Mouse (Mus musculus) c-Kit-negative CD71-positive TER-119-positive erythroid progenitor cells, embryonic 14.5 days (primary cell): ENCODE data around the gene Il4ra.

ENCODE experiments used
- DNase-seq: peaks from one replicate; pipeline ENCODE4 v3.0.0-alpha.2; 2013; ENCODE audit warnings: low read depth, low spot score

The Il4ra gene

DNA sequence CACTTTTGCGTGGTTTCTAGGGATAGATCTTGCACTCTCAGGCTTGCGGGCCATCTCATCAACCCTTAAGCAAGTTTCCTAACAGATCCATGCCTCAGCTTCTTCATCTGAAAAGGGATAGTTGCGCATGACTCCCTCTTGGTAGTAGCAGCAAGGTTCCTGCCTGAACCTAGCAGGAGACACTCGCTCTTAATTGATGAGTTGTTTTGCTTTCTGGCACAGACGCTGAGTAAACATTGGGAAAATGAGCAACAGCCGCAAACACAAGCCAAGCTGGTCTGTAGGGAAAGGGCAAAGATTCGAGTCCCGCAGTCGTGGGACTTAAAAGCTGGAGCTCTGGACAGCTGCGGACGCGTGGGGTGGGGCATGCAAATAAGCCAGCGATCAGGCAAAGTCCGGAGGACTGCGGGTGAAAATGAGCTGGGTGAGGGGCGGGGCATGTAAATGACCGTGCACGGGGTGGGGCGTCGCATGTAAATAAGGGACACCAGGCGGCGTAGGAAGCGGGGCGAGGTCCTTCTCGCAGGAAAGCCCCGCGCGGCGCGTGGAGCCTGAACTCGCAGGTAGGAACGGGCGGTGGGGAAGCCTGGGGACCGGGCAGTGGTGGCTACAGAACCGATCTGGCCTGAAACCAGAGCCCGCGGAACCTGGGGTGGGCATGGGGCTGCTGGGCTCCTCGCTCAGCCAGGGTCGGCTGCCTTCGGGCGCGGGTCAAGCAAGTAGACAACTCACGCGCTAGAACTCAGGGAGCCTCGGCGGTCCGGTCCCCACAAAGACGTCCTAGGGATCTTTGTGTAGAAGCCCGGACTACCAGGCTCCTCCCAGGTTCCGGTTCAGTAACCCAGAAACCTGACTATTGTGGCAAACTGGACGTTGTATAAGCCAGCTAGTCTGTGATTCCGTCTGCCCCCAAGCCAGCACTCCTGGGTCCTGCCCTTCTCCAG, at the start of gene Il4ra:
Il4ra (plus strand) TSS at position 355 of the 944 bp plus-strand sequence.
- peak; percentile 69 for DNase-seq

DNA sequence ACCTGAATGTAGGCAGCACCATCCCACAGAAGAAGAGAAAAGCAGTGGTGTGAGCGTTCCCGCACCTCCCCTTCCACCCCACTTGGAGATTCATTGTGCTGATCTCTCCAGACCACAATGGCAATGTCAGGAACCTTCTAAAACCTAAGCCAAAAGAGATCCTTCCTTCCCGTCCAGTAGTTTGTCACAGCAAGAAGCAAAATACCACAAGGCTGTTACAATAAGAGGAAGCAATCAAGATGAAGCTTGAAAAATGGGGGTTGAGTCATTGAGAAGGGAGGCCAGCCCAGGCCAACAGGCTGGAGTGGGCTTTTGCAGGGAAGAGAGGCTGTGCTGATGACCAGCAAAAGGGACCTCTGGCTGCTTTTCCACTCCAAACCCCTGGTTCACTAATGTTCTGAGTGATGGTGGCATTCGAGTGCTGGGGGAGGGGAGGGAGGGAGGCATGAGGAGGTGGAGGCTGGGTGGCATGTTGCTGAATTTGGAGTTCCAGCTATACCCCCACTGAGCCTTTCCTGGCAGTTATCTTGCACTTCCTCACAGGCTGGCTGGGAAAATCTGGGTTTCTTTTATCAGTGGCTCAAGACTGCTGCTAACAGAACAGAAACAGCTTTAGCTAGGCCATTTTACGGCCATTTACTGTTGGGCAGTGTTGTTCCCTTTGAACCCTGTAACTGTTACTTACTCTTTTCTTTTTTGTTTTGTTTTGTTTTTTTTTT, 48.4 kb upstream of the Il4ra start:
- DNase-seq, result no peak

DNA sequence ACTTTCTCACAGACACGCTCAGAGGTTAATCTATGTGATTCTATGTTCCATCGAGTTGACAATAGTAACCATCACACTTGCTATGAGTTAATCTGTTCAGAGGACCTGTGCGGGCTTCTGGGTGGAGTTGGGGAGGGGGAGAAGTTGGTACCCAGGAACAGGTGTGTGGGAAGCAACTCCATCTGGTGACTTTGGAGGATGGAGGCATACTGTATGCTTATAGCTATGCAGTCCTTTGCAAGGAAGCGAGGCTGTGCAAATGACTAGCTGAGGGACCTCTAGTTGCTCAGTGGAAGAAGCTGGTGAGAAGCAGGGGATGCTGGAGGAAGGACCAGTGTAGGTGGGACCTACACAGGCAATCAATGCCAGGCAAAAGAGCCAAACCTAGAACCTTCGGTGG, 47.3 kb upstream of the Il4ra start:
- DNase-seq, result no peak

DNA sequence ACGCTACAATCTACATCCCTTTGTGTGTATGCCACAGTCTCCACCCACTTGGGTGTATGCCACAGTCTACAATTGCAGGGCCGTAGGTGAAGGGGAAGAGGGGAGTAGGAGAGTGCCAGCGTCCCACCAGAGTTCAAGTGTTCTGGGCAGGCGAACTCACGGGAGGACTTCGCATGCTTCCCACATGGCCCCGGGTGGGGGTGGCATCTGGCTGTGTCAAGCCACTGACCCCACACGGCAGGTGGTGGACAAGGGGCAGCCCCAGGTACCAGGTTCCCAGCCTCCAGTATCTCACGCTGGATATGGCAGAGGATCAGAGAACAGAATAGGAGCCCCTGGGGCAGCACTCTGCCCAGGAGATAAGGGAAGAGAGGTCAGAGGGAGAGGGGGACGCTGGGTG, 46.4 kb upstream of the Il4ra start:
- DNase-seq, result no peak

DNA sequence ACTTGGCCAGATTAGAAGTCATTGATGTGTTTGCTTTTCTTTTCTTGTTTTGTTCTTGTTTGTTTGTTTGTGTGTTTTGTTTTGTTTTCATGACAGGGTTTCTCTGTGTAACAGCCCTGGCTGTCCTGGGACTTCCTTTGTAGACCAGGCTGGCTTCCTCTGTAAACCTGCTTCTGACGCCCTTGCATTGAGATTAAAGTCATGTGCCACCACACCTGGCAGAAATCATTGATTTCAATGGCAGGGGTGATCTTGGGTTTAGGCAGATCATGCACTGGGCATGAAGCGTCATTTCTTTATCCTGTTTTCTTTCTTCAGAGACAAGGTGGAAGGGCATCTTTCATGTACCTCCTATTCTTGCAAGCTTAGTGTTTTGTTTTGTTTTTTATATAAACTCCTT, 44.6 kb upstream of the Il4ra start:
- no peak for DNase-seq

DNA sequence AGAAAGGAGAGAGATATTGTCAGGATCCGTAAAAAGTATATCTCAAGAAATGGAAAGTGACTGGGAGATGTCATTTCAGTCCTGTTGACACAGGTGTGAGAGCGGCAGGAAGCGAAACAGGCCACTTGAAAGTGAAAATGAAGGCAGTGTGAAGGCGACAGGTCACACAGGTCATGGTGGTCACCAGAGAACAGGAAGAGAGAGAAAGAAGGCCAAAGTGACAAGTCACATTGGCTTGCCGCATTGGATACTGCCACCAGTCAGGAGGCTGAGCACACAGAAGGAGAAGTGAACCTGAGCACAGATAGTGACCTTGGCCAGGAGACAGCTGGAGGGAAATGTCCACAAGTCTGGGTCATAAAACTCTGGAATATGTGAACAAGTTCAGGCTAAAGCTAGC, 40.5 kb upstream of the Il4ra start:
- no peak for DNase-seq

DNA sequence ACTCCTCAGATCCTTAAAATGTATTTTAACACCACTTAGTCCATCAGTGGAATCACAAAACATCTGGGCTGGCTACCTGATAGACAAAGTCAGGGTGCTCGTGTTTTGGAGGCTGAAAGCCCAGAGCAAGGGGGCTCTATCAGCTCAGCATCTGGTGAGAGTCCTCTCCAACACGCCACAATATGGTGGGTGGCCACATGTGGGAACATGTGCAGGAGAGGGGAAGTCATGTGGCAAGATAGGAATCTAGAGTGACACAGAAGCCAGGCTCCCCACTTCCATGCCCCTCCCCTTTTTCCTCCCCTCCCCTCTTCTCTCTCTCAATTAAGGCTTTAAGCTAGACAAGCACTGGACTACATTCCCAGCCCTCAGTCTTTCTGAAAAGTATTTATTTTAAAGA, 40.1 kb upstream of the Il4ra start:
- DNase-seq, result no peak

DNA sequence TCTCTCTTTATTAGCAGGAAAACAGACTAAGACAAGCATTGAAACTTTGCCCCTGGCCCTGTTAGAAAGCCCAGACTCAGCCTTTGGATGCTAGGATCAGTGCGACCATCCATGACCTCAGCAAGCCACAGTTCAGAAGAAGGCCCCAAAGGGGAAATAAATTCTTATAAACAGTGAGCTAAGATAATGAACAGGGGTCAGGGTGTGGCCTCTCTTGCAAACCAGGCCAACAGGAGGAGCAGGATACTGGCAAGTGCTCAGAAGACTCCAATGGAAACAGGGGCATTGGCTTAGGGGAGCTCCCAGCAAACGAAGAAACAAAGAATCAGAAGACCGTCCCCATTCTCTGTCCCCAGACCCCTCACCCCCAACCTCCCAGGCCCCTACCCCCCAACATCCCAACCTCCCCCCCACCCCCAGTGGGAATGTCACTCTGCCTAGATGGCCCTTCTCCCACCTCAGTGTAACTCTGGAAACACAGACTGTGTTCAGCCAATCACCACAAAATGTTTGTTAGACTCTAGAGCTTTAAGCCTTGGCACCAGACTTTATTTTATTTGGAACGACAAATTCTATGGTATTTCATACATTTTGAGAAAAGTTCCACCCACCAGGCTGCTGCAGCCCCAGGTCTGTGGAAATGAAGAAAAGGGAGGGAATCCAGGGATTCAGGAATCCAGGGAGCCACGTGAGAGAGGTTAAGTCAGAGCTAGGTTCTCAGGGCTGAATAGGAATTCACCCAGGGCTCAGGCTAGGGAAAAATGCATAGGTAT, 36.7 kb upstream of the Il4ra start:
- no peak for DNase-seq

DNA sequence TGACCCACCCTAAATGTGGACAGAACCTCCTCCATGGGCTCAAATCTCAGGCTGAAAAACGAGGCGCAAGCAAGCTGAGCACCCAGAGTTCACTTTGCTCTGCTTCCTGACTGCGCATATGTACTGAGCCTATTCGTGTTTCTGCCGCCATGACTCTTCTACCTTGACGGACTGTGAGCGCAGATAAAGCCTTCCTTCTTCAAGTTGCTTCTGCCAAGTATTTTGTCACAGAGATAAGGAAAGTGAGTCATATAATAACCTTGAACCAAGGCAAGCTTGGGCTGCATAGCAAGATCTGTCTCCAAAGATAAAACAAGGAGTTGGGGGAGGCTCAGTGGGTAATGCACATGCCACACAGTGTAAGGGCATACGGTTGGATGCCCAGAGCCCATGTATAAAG, 35.2 kb upstream of the Il4ra start:
- DNase-seq, result no peak

DNA sequence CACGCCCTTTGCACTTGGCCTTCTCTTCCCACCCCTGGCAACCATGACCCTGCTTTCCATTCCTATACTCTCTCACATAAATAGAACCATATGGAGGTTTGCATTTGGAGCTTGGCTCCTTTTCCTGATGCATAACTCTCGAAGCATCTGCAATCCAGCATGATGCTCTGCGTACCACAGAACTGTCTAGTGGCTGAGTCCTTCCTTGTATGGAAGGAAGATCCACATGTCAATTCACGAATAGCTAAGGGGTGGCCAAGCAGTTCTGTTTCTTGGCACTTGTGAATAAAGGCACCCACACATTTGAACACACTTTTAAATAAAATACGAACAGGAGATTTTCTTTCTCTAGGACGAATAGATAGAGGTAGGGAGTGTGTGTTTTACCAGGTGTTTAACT, 34.5 kb upstream of the Il4ra start:
- no peak for DNase-seq

DNA sequence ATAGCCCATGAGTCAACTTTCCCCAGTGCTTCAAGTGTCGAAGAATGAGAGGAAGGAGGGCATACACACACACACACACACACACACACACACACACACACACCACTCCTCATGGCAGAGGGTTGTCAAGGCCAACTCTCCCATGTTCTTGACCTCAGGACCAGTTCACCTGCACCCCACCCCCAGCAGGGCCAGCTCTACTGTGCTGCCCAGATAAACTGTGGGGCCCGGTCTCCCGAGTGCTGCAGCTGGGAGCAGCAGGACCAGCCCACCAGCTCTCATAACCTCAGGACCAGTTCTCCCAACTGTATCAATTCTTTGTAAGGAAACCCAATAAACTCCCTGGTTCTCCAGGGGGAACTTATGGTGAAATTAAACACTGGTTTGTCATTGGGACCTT, 32.2 kb upstream of the Il4ra start:
- no peak for DNase-seq

DNA sequence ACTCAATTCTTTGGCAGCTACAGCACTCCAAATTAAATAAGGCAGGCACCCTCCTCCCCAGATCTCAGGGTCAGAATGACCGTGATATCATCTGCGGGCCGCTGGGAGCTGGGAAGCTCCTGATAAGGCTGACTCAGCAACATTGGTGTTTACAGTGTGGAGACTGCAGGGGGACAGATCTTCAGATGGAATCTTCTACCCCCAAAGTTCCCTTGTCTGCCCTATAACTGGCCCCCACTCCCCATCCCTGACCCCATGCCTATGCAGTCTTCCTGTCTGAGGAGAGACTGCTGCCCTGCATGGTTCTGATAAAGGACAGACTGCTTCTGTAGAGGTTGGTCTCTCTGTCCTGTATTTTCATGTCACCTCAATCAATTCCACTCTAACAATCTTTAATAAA, 28.9 kb upstream of the Il4ra start:
- peak; percentile 62 for DNase-seq

DNA sequence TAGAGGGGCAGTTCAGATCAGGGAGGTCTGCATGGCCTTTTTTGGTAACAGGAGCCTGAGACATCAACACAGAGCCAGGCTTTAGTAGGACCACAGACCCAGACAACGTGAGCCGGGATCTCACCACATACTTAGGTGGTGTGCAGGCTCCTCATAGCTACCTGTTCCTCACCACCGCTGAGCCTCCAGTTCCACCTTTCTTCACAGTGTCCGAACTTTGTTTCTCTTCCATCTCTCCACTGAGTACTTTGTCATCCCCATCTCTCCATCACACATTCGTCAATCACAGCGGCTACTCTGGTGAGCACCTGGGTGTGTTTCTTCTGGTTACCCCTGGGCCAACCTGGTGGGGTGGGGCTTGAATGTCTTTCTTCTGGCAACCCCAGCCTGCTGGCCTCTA, 24.7 kb upstream of the Il4ra start:
- DNase-seq, result no peak

DNA sequence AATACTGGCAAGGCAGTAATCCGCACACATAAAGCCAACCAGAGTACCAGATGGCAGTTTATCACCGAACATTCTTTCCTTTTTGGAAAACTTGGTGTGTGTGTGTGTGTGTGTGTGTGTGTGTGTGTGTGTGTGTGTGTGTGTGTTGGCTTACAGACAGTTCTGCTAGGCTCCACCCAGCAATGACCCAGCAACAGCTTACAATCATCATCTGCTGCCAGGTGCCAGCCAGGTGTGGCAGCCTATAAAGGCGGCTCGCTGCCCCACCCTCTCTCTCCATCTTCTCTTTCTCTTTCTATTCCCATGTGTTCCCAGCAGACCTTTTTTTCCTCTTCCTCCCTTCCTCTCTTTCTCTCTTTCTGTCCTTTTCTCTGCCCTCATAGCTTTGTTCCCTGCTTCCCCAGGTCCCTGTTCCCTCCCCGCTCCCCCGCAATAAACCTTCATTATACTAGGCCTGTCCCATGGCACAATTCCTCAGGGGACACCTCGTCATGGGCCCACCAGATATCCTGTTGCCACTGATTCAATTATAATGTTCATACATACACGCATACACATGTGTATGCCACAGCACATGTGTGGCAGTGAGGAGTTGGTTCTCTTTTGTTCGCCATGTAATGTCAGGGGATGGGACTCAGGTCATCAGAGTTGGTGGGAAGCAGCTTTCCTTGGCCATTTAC, 23.9 kb upstream of the Il4ra start:
- DNase-seq, result no peak

DNA sequence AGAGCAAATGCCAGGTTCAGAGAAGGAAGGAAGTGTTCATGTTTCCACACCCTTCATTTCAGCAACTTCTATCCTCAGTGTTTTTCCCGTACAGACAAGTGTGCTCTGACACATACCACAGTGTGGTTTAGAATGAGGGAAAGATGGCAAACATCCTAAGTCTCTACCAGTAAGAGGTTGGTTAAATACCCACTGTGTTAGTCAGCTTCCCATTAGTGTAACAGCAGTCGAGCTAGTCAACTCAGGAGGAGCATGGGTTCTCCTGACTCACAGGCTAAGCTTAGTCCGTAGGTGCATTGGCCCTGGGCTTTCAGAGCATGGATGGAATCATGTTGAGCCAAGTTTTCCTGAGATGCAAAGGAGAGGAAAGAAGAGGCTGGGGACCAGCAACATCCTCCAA, 12.6 kb upstream of the Il4ra start:
- no peak for DNase-seq

DNA sequence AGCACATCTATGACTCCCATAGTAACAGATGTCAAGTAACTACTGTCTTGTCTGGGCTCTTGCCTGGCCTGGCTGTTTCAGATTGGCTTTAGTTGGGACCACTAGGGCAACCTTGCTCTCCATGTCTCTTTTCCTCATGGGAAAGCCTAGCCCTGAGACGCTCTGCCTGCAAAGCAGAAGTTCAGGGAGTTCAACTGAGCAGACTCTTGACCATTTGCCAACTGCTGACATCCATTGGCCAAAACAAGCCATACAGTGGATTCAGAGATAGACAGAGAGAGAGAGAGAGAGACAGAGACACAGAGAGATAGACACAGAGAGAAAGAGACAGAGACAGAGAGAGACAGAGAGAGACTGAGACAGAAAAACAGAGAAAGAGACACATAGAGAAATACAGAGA, 10.9 kb upstream of the Il4ra start:
- no peak for DNase-seq

DNA sequence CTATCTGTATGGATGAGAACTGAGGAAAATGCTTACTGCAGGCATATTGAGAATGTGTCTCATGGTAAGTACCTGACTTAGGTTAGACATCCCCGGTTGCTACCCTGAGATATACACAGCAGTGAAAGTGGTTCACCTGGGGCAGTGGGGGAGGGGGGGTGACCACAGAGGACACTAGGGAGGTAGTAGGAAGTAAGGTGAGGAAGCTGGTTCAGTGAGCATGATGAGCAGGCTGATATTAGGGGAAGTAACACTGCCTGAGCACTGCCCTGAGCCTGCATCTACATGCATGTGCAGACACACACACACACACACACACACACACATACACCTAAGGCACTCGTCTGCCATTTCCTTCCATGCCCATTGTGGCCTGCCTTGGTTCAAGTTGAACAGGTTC, 10.1 kb upstream of the Il4ra start:
- no peak for DNase-seq

DNA sequence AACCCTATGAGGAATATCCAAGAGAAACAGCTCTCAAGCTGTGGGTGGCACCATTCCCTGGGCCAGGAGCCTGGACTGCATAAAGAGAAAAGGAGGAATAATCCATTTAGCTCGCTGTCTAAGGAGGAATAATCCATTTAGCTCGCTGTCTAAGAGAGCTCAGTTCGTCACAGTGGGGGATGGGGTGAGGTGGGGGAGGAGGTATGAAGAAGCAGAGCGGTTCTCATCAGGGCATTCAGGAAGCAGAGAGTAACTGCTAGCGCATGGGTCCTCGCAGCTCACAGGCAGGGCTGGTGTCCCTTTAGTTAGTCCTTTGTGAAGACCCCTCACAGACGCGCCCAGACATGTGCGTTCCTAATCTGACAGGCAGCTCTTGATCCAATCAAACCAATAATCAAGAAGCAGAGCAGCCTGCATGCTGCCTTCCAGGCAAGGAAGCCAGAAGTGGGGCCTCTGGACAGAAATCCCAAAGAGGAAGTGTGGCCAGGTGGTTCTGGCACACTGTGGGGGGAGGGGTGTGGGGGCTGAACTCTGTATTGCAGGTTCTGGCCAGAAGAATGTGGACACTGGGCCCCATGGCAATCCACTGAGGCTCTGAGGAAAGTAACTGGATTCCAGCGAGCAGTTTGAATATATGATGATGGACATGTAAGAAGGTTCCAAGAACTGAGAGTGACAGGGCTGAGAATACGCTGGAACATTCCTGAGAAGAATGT, 9.4 kb upstream of the Il4ra start:
- DNase-seq, result no peak

DNA sequence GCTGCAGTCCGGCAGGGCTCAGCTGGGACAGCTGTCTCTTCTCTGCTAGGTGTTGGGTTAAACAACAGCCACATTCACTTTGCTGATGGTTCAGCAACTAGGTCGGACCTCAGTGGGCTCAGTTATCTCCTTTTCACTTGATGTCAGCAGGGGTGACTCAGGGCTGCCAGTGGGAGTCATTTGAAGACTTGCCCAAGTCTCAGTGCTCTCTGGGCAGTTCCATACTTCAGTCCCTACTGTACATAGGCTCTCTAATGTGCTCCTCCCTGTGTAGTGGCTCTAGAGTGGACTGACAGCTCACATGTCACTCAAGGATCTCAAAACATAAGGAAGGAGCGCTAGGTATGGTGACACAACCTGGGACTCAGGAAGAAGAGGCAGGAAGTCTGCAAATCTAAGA, 8.4 kb upstream of the Il4ra start:
- DNase-seq, result no peak

DNA sequence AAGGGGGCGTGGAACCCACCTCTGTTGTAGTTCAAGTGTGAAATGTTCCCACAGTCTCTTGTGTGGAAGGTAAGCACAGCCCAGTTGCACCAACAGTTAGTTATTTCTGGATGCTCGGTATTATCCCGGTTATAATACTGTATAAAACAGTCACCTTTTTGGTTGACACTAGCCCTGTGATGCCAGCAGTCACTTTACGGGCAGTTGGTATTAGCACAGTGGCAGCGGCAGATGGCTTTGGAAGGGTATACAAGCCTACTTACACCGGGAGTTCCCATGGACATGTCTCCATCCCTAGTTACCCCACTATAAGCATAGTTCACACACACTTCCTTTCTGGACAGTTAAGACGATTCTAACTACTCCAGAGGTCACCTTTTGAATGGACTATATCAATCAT, 6.6 kb upstream of the Il4ra start:
- no peak for DNase-seq

DNA sequence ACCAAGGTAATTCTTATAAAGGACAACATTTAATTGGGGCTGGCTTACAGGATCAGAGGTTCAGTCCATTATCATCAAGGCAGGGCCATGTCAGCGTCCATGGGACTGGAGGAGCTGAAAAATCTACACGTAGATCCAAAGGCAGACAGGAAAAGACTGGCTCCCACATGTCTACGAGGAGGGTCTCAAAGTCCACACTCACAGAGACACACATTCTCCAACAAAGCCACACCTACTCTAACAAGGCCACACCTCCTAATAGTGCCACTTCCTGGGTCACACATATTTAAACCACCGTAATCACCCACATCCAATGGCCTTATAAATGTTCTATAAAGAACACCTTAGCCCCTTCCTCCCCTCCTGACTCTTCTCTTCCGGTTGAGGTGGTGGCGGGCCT, 5.2 kb upstream of the Il4ra start:
- DNase-seq, result no peak
